Mouse (Mus musculus) CH12.LX (cell line): Measurements from ENCODE around the gene Osbpl3. TPM values are rescaled to one million over a fixed set of nuclear protein-coding genes. Genes with fewer than 3 reads are reported as not detected.

ENCODE experiments used
- DNase-seq: peaks from one replicate; pipeline ENCODE4 v3.0.0-alpha.2; 2013; ENCODE audit errors: extremely low read depth
- H3K27ac ChIP-seq: 2 replicates; pipeline ENCODE4 v1.5.1; 2012; ENCODE audit warnings: low read depth, mild to moderate bottlenecking, control low read depth, moderate library complexity; ENCODE audit not compliant: insufficient read depth
- H3K27me3 ChIP-seq: replicated peaks from 2 replicates; pipeline ENCODE3; 2012; ENCODE audit warnings: inconsistent platforms
- H3K36me3 ChIP-seq, 2 experiments: replicated peaks in 1 of 2; 2 replicates each; pipeline versions ENCODE3 to v1.6.1; 2012; ENCODE audit warnings: inconsistent platforms in 1 of 2, low read length in 1 of 2, mild to moderate bottlenecking in 1 of 2, mixed read lengths in 1 of 2, moderate library complexity in 1 of 2; ENCODE audit not compliant: control insufficient read depth in 1 of 2, insufficient read depth in 1 of 2
- H3K4me1 ChIP-seq, 2 experiments: 2 replicates each; pipeline ENCODE4 v1.6.1; 2012; ENCODE audit warnings: inconsistent platforms in 1 of 2, moderate library complexity in 1 of 2; ENCODE audit not compliant: insufficient read depth in 2 of 2, control insufficient read depth in 1 of 2
- H3K4me2 ChIP-seq: 2 replicates; pipeline ENCODE4 v1.6.1; 2012; ENCODE audit warnings: low read depth, mild to moderate bottlenecking, control low read depth; ENCODE audit not compliant: poor library complexity, insufficient read depth, severe bottlenecking
- H3K4me3 ChIP-seq, 3 experiments: fragments of 150-350 bp in 1 of 3; sonication (generic) in 1 of 3; replicated peaks in 1 of 3; 2 replicates each; pipeline versions ENCODE3 to v1.5.1; 2011 to 2012; ENCODE audit warnings: low read depth in 2 of 3, low read length in 2 of 3, mild to moderate bottlenecking in 2 of 3, moderate library complexity in 2 of 3, control low read depth in 1 of 3, improper control_type of control experiment in 1 of 3, inconsistent platforms in 1 of 3, mixed read lengths in 1 of 3; ENCODE audit not compliant: poor library complexity in 1 of 3
- H3K79me2 ChIP-seq: replicated peaks from 2 replicates; pipeline ENCODE4 v1.6.1; 2012; ENCODE audit warnings: mild to moderate bottlenecking, moderate library complexity; ENCODE audit not compliant: control insufficient read depth, poor library complexity, insufficient read depth, severe bottlenecking; ENCODE audit errors: extremely low read depth
- H3K9ac ChIP-seq: 2 replicates; pipeline ENCODE4 v1.6.1; 2012; ENCODE audit warnings: low read depth, mild to moderate bottlenecking, control low read depth, moderate library complexity; ENCODE audit not compliant: insufficient read depth
- H3K9me3 ChIP-seq: replicated peaks from 2 replicates; pipeline ENCODE3; 2012; ENCODE audit warnings: low read length, inconsistent platforms, mixed read lengths
- EP300 ChIP-seq: IDR thresholded peaks from 2 replicates; pipeline ENCODE4 v1.6.1; 2011; ENCODE audit warnings: low read length, improper control_type of control experiment
- ETS1 ChIP-seq: conservative IDR thresholded peaks from 2 replicates; pipeline ENCODE4 v1.6.1; 2012; ENCODE audit warnings: low read depth, mild to moderate bottlenecking, inconsistent platforms, low read length, improper control_type of control experiment, moderate library complexity
- HCFC1 ChIP-seq: IDR thresholded peaks from 2 replicates; pipeline ENCODE4 v1.6.1; 2012; ENCODE audit warnings: low read depth, mild to moderate bottlenecking, inconsistent platforms, low read length, improper control_type of control experiment
- IRF4 ChIP-seq: IDR thresholded peaks from 2 replicates; pipeline ENCODE4 v1.6.1; 2014; ENCODE audit warnings: low read depth, mild to moderate bottlenecking, inconsistent platforms, low read length, improper control_type of control experiment
- JUND ChIP-seq: conservative IDR thresholded peaks from 2 replicates; pipeline ENCODE4 v1.6.1; 2011; ENCODE audit warnings: low read depth, low read length, improper control_type of control experiment
- KAT2A ChIP-seq: IDR thresholded peaks from 2 replicates; pipeline ENCODE4 v1.6.1; 2012; ENCODE audit warnings: low read length, improper control_type of control experiment, inconsistent platforms; ENCODE audit not compliant: insufficient replicate concordance
- MAFK ChIP-seq: IDR thresholded peaks from 2 replicates; pipeline ENCODE4 v1.6.1; 2011; ENCODE audit warnings: low read length, improper control_type of control experiment; ENCODE audit not compliant: insufficient replicate concordance
- MAX ChIP-seq: IDR thresholded peaks from 2 replicates; pipeline ENCODE4 v1.6.1; 2011; ENCODE audit warnings: low read length, improper control_type of control experiment
- MXI1 ChIP-seq: IDR thresholded peaks from 2 replicates; pipeline ENCODE4 v1.6.1; 2011; ENCODE audit warnings: mild to moderate bottlenecking, low read depth, low read length, improper control_type of control experiment
- MYC ChIP-seq: IDR thresholded peaks from 2 replicates; pipeline ENCODE4 v1.6.1; 2011; ENCODE audit warnings: low read depth, mild to moderate bottlenecking, improper control_type of control experiment, low read length
- POLR2A ChIP-seq: IDR thresholded peaks from 2 replicates; pipeline ENCODE4 v1.6.1; 2011; ENCODE audit warnings: low read depth, mild to moderate bottlenecking, improper control_type of control experiment, low read length
- RCOR1 ChIP-seq: conservative IDR thresholded peaks from 2 replicates; pipeline ENCODE4 v1.6.1; 2012; ENCODE audit warnings: low read depth, mild to moderate bottlenecking, inconsistent platforms, low read length, improper control_type of control experiment
- SIN3A ChIP-seq: IDR thresholded peaks from 2 replicates; pipeline ENCODE4 v1.6.1; 2012; ENCODE audit warnings: low read length, improper control_type of control experiment, inconsistent platforms
- SMC3 ChIP-seq: IDR thresholded peaks from 2 replicates; pipeline ENCODE4 v1.6.1; 2011; ENCODE audit warnings: low read depth, low read length, improper control_type of control experiment
- TBP ChIP-seq: conservative IDR thresholded peaks from 2 replicates; pipeline ENCODE4 v1.6.1; 2011; ENCODE audit warnings: low read depth, low read length, improper control_type of control experiment
- TCF12 ChIP-seq: IDR thresholded peaks from 2 replicates; pipeline ENCODE4 v1.6.1; 2014; ENCODE audit warnings: low read depth, mild to moderate bottlenecking, inconsistent platforms, low read length, improper control_type of control experiment
- UBTF ChIP-seq: IDR thresholded peaks from 2 replicates; pipeline ENCODE4 v1.6.1; 2012; ENCODE audit warnings: low read depth, mild to moderate bottlenecking, inconsistent platforms, low read length, improper control_type of control experiment, moderate library complexity
- USF1 ChIP-seq: IDR thresholded peaks from 2 replicates; pipeline ENCODE4 v1.6.1; 2014; ENCODE audit warnings: low read depth, mild to moderate bottlenecking, inconsistent platforms, low read length, improper control_type of control experiment
- USF2 ChIP-seq: conservative IDR thresholded peaks from 2 replicates; pipeline ENCODE4 v1.6.1; 2011; ENCODE audit warnings: low read depth, low read length, improper control_type of control experiment
- ZKSCAN1 ChIP-seq: IDR thresholded peaks from 2 replicates; pipeline ENCODE4 v1.6.1; 2012; ENCODE audit warnings: low read depth, inconsistent platforms, low read length, improper control_type of control experiment, borderline replicate concordance
- ZMIZ1 ChIP-seq: IDR thresholded peaks from 2 replicates; pipeline ENCODE4 v1.6.1; 2012; ENCODE audit warnings: low read depth, mild to moderate bottlenecking, inconsistent platforms, low read length, improper control_type of control experiment
- dilution Hi-C: fragments of 300-500 bp; cut with MboI; formaldehyde crosslinking; loops from 2 replicates; pipeline ENCODE4 v1.14.3; 2020; ENCODE audit warnings: low sequenced_read_pairs; ENCODE audit not compliant: extremely low pct_unique_long_range_greater_than_20kb, extremely low pct_ligation_motif_present
- in situ Hi-C: fragments of 300-500 bp; cut with MboI; formaldehyde crosslinking; loops from 3 replicates; pipeline ENCODE4 v1.14.3; 2019; ENCODE audit warnings: low sequenced_read_pairs, low pct_ligation_motif_present, low pct_unique_long_range_greater_than_20kb, mixed read lengths
- polyA plus RNA-seq: library from polyadenylated mRNA; unstranded; fragments of >175 nt; gene quantifications from 2 replicates; pipeline ENCODE4 v1.2.1, GENCODE M21; 2012; ENCODE audit warnings: low read depth; ENCODE audit not compliant: insufficient read length
- total RNA-seq, 2 experiments: library from RNA; depleted of rRNA; stranded (reverse); fragments of 300-350 nt in 1 of 2; fragments of >200 nt in 1 of 2; gene quantifications; 2 replicates each; pipeline ENCODE4 v1.2.3; 2012 to 2014

Osbpl3 gene
- total and polyA plus RNA-seq, 3 experiments: 2.2 to 8.1 (median 3.5) TPM

GRCm38 (mm10) chr6:50247791-50248190 lies 208.2 kb downstream of the Osbpl3 start:
- no peak overlapping the region for H3K9ac ChIP-seq
- in situ Hi-C loops (no loop called here), dilution Hi-C loops (no loop called here)
- no peaks in the 10 kb centered on the region for H3K9me3 ChIP-seq
- H3K79me2 ChIP-seq: no peaks in the 10 kb centered on the region
- no peaks in the 10 kb centered on the region for H3K36me3 ChIP-seq
- TF ChIP-seq TBP (no peak), IRF4 (no peak), POLR2A (no peak), USF2 (no peak), RCOR1 (no peak), SIN3A (no peak), HCFC1 (no peak), UBTF (no peak), KAT2A (no peak), SMC3 (no peak), ETS1 (no peak), MYC (no peak), ZMIZ1 (no peak), TCF12 (no peak), EP300 (no peak), MXI1 (no peak)
- no peaks in the 10 kb centered on the region for H3K27me3 ChIP-seq
- no peak overlapping the region for H3K4me3 ChIP-seq
- H3K4me2 ChIP-seq: no peak overlapping the region
- no peak overlapping the region for H3K27ac ChIP-seq
- DNase-seq: no peak
- peaks cover 7 to 16% of the 10 kb centered on the region in 2 experiments for H3K4me1 ChIP-seq

DNA sequence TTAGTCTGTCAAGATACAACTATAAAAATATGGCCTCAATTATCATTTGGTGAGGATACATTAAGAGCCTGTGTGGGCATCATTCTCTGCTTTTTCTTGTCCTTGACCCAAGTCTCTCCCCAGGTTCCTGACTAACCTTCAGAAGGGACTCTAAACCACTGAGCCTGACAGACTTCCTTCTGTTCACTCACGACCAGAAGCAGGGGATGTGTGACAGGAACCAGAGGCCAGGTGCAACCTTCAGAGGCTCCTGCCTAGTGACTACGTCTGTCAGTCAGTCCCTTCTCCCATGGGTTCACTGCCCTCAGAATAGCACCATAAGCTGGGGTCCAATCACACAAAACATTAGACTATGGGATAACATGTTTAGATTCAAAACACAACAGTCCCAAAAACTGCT lies 208.6 kb downstream of the Osbpl3 start:
- DNase-seq: no peak
- Histone ChIP-seq H3K4me3 (no peak overlapping the region), H3K9me3 (no peaks in the 10 kb centered on the region), H3K4me1 (peaks cover 3 to 12% of the 10 kb centered on the region in 2 experiments; a peak in 2 of 4 replicates), H3K27me3 (no peaks in the 10 kb centered on the region), H3K27ac (no peak overlapping the region), H3K9ac (no peak overlapping the region), H3K4me2 (no peak overlapping the region)
- dilution Hi-C loops (no loop called here), in situ Hi-C loops (no loop called here)
- TF ChIP-seq MAX: no peak
- no peak for TF ChIP-seq ZKSCAN1
- no peak for TF ChIP-seq MAFK
- no peak for TF ChIP-seq IRF4
- TF ChIP-seq USF1: no peak
- no peak for TF ChIP-seq JUND
- no peak for TF ChIP-seq ZMIZ1
- no peak for TF ChIP-seq SMC3
- TF ChIP-seq, all 38 proteins: peak for 0
- H3K79me2 ChIP-seq: no peaks in the 10 kb centered on the region
- H3K36me3 ChIP-seq: no peaks in the 10 kb centered on the region
